18 mouse cellular contexts compared by ENCODE assay signal in genomic region chr13:6167055-6167761, GRCm38 (mm10).
DNase-seq lines count a peak whose midpoint lies in the region; ATAC-seq and TF ChIP-seq lines count a peak whose summit lies in the region.
"Had no signal": no experiment of that assay in that cellular context is flagged by ENCODE, and none has a peak within 500 bp of the region (broad histone marks: within the 10 kb centered on the region; RNA-seq: fewer than 3 reads in every experiment).

No protein-coding gene starts in this region.

- H3K4me1 ChIP-seq in forebrain, postnatal 0 days (ENCODE audit: insufficient read depth): no peaks in the 10 kb centered on the region
- H3K4me1 ChIP-seq in forebrain, embryonic 13.5 days: no peaks in the 10 kb centered on the region
- H3K4me1 ChIP-seq in hindbrain, embryonic 16.5 days (ENCODE audit: control insufficient read depth, insufficient read depth, low read depth, low read length): no peaks in the 10 kb centered on the region
- no peaks in the 10 kb centered on the region for H3K4me1 ChIP-seq in hindbrain, embryonic 12.5 days
- H3K4me1 ChIP-seq: limb, embryonic 15.5 days; neural tube, embryonic 15.5 days had no signal

- no peak overlapping the region for H3K27ac ChIP-seq in forebrain, postnatal 0 days (ENCODE audit: low read depth, low read length)
- H3K27ac ChIP-seq in forebrain, embryonic 13.5 days: no peak overlapping the region
- no peak overlapping the region for H3K27ac ChIP-seq in hindbrain, embryonic 16.5 days (ENCODE audit: low read depth, low read length)
- H3K27ac ChIP-seq in hindbrain, embryonic 12.5 days: no peak overlapping the region
- H3K27ac ChIP-seq: limb, embryonic 15.5 days; neural tube, embryonic 15.5 days had no signal

- H3K4me2 ChIP-seq in forebrain, postnatal 0 days (ENCODE audit: low read depth): no peak overlapping the region
- no peak overlapping the region for H3K4me2 ChIP-seq in forebrain, embryonic 13.5 days
- no peak overlapping the region for H3K4me2 ChIP-seq in hindbrain, embryonic 16.5 days (ENCODE audit: low read length)
- no peak overlapping the region for H3K4me2 ChIP-seq in hindbrain, embryonic 12.5 days (replicated peaks)
- H3K4me2 ChIP-seq: limb, embryonic 15.5 days; neural tube, embryonic 15.5 days had no signal

- no peak; the same call in 1 of the 2 replicates for TF ChIP-seq CTCF in forebrain, postnatal 0 days (IDR thresholded peaks at IDR 0.05; ENCODE audit: low read depth)

- H3K9ac ChIP-seq in forebrain, postnatal 0 days: no peak overlapping the region
- no peak overlapping the region for H3K9ac ChIP-seq in forebrain, embryonic 13.5 days
- no peak overlapping the region for H3K9ac ChIP-seq in hindbrain, embryonic 16.5 days (ENCODE audit: low read depth, low read length)
- no peak overlapping the region for H3K9ac ChIP-seq in hindbrain, embryonic 12.5 days
- H3K9ac ChIP-seq: limb, embryonic 15.5 days; neural tube, embryonic 15.5 days had no signal

- H3K9me3 ChIP-seq in forebrain, postnatal 0 days (ENCODE audit: low read length): no peaks in the 10 kb centered on the region
- no peaks in the 10 kb centered on the region for H3K9me3 ChIP-seq in forebrain, embryonic 13.5 days (replicated peaks)
- H3K9me3 ChIP-seq in hindbrain, embryonic 16.5 days (ENCODE audit: control insufficient read depth, low read length): no peaks in the 10 kb centered on the region
- no peaks in the 10 kb centered on the region for H3K9me3 ChIP-seq in hindbrain, embryonic 12.5 days (replicated peaks)
- H3K9me3 ChIP-seq: limb, embryonic 15.5 days; neural tube, embryonic 15.5 days had no signal

- peak; percentile 60 for DNase-seq in forebrain, postnatal 0 days
- peak; percentile 55 for DNase-seq in 3134 (ENCODE audit: extremely low read depth, insufficient read length, low spot score)
- peak; percentile 24 for DNase-seq in adipocyte (ENCODE audit: low spot score)
- DNase-seq in urinary bladder, postnatal 4 days (ENCODE audit: low spot score in 2 of 2): no peak
- DNase-seq in gastrocnemius, postnatal 4 days (ENCODE audit: low spot score in 2 of 2): no peak
- DNase-seq: cerebellum, adult 2 months; heart, adult 11 months; kidney, adult 11 months; kidney, postnatal 25 days; lung, adult 2 months; right cerebral cortex, postnatal 14 days; thymus, adult 2 months had no signal

- no peaks in the 10 kb centered on the region for H3K27me3 ChIP-seq in forebrain, postnatal 0 days (ENCODE audit: insufficient read depth, low read length)
- no peaks in the 10 kb centered on the region for H3K27me3 ChIP-seq in forebrain, embryonic 13.5 days
- no peaks in the 10 kb centered on the region for H3K27me3 ChIP-seq in hindbrain, embryonic 16.5 days (replicated peaks; ENCODE audit: control insufficient read depth, insufficient read depth, low read length)
- no peaks in the 10 kb centered on the region for H3K27me3 ChIP-seq in hindbrain, embryonic 12.5 days
- H3K27me3 ChIP-seq: limb, embryonic 15.5 days; neural tube, embryonic 15.5 days had no signal

- H3K4me3 ChIP-seq in forebrain, postnatal 0 days (ENCODE audit: low read depth, low read length): no peak overlapping the region
- H3K4me3 ChIP-seq in forebrain, embryonic 13.5 days: no peak overlapping the region
- H3K4me3 ChIP-seq in hindbrain, embryonic 16.5 days (ENCODE audit: low read length): no peak overlapping the region
- H3K4me3 ChIP-seq in hindbrain, embryonic 12.5 days: no peak overlapping the region
- H3K4me3 ChIP-seq: erythroblast, embryonic 14.5 days; limb, embryonic 15.5 days; neural tube, embryonic 15.5 days had no signal

- peak; percentile 89 for ATAC-seq in forebrain, postnatal 0 days
- ATAC-seq in forebrain, embryonic 13.5 days: no peak
- peak; percentile 64; the same call in 1 of the 2 replicates for ATAC-seq in hindbrain, embryonic 16.5 days
- no peak for ATAC-seq in hindbrain, embryonic 12.5 days (ENCODE audit: low FRiP score)

- H3K36me3 ChIP-seq in forebrain, postnatal 0 days (ENCODE audit: insufficient read depth): no peaks in the 10 kb centered on the region
- no peaks in the 10 kb centered on the region for H3K36me3 ChIP-seq in forebrain, embryonic 13.5 days (ENCODE audit: poor library complexity, severe bottlenecking)
- H3K36me3 ChIP-seq in hindbrain, embryonic 16.5 days (ENCODE audit: control insufficient read depth, insufficient read depth, low read length): no peaks in the 10 kb centered on the region
- H3K36me3 ChIP-seq in hindbrain, embryonic 12.5 days: no peaks in the 10 kb centered on the region
- H3K36me3 ChIP-seq: limb, embryonic 15.5 days; neural tube, embryonic 15.5 days had no signal

- 62% methylated on average over 1 of the region's 1 CpGs for WGBS in forebrain, postnatal 0 days
- 88% methylated on average over 1 of the region's 1 CpGs for WGBS in forebrain, embryonic 13.5 days
- WGBS in hindbrain, embryonic 16.5 days: 90% methylated on average over 1 of the region's 1 CpGs
- 98% methylated on average over 1 of the region's 1 CpGs for WGBS in hindbrain, embryonic 12.5 days

Comparison
In these comparisons a context has a peak if more than half of its experiments do, and no peak if none do; other contexts are left out.
1. ATAC-seq: peak in forebrain, postnatal 0 days (single experiment) and hindbrain, embryonic 16.5 days (single experiment); none in forebrain, embryonic 13.5 days (single experiment) and hindbrain, embryonic 12.5 days (single experiment).
2. DNase-seq: peak in forebrain, postnatal 0 days (single experiment), 3134 (single experiment) and adipocyte (single experiment); none in urinary bladder, postnatal 4 days (0 of 2) and gastrocnemius, postnatal 4 days (0 of 2).